Mouse (Mus musculus) erythroblast, embryonic 14.5 days (primary cell): Measurements from ENCODE around the gene Tmem205. TPM values are rescaled to one million over a fixed set of nuclear protein-coding genes. Genes with fewer than 3 reads are reported as not detected.

Source experiments
- H3K27me3 ChIP-seq: 2 replicates; pipeline ENCODE4 v1.6.1; 2012; ENCODE audit warnings: inconsistent platforms; ENCODE audit not compliant: control insufficient read depth
- H3K36me3 ChIP-seq: 2 replicates; pipeline ENCODE4 v1.6.1; 2012; ENCODE audit warnings: mild to moderate bottlenecking, inconsistent platforms; ENCODE audit not compliant: control insufficient read depth
- H3K4me1 ChIP-seq: 2 replicates; pipeline ENCODE4 v1.6.1; 2012; ENCODE audit warnings: inconsistent platforms; ENCODE audit not compliant: control insufficient read depth
- H3K4me3 ChIP-seq: replicated peaks from 2 replicates; pipeline ENCODE3; 2012; ENCODE audit warnings: moderate library complexity, mild to moderate bottlenecking, inconsistent platforms
- H3K9me3 ChIP-seq: 2 replicates; pipeline ENCODE4 v1.6.1; 2012; ENCODE audit warnings: low read length, inconsistent platforms, mixed read lengths; ENCODE audit not compliant: control insufficient read depth
- GATA1 ChIP-seq: IDR thresholded peaks from 2 replicates; pipeline ENCODE4 v1.6.1; 2012; ENCODE audit warnings: low read length, inconsistent platforms, mixed read lengths
- TAL1 ChIP-seq: IDR thresholded peaks from 3 replicates; pipeline ENCODE4 v1.6.1; 2012; ENCODE audit warnings: low read length, inconsistent platforms, mixed read lengths
- polyA plus RNA-seq: library from polyadenylated mRNA; stranded (reverse); fragments of >175 nt; gene quantifications from 2 replicates; pipeline ENCODE4 v1.2.3, GENCODE M21; 2012

Tmem205 gene
- polyA plus RNA-seq, 1 experiment = 0.10 TPM

DNA sequence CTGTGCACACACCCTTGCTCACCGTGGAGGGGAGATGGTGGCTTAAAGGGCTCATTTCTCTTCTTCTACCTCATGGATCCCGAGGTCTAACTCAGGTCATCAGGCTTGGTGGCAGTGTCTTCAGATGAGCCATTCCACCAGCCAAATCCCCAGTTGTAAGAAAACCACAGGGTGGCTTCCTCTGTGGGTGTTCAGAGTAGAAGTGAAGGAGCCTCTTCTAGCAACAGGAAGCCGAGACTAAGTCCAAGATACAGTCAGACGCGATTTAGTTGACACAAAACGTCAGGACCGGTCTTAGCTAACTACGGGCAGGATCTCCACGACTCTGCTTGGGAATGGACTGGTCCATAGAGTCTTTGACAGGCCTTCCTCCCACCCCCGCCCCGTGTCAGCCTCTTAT, 19.1 kb downstream of the Tmem205 start:
- Histone ChIP-seq H3K9me3 (no peaks in the 10 kb centered on the region), H3K4me3 (no peak overlapping the region), H3K27me3 (no peaks in the 10 kb centered on the region), H3K36me3 (no peaks in the 10 kb centered on the region), H3K4me1 (no peaks in the 10 kb centered on the region)
- no peak for TF ChIP-seq GATA1
- no peak for TF ChIP-seq TAL1

DNA sequence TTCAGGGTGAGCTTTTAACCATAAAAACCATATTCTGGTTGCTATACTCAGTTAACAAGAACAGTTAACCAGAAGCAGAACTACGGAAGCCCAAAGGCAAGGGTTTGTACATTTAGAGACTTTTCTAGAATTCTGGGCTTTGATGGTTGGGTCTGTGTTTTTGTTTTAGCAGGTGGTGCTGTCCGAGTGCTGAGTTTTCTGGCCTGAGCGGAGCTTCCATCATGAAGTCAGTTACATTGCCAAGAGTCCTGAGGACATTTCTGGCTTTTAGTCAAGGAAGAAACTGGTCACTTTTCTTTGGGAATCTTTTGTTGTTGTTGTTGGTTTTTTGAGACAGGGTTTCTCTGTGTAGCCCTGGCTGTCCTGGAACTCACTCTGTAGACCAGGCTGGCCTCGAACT, 23.3 kb downstream of the Tmem205 start:
- no peak for TF ChIP-seq GATA1
- TF ChIP-seq TAL1 = no peak
- peaks cover 2% of the 10 kb centered on the region for H3K4me1 ChIP-seq

DNA sequence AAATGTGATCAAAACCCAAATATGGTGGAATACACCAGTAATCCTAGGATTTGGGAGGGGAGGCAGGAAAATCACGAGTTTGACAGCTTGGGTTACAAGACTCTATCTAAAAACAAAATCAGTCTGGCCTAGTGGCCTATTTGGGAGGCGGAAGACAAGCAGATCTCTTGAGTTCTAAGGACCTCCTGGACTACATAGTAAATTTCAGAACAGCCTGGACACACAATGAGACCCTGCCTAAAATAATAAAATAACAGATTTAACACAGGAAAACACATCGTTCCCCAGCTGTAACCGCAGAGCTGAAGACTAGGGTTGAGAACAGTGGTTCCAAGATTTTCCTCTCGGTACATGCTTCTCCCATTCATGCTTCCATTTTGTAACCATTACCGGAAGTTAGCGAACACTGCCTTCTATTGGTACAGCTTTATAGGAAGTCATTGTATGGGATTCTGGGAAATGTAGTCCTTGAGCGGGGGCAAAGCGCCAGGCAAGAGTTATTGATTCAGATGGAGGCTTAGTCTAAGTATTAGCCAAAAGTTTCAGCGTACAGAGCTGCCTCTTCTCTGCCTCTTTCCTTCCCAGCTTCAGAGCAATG, 26.0 kb downstream of the Tmem205 start:
- no peaks in the 10 kb centered on the region for H3K36me3 ChIP-seq
- peaks cover 2% of the 10 kb centered on the region for H3K4me1 ChIP-seq
- H3K27me3 ChIP-seq = peaks cover 5% of the 10 kb centered on the region
- peak overlapping the region; percentile 52 for H3K4me3 ChIP-seq
- H3K9me3 ChIP-seq = no peaks in the 10 kb centered on the region
- TF ChIP-seq GATA1 (no peak), TAL1 (no peak)

More for the DNA sequence above, 23.3 kb downstream of the Tmem205 start:
- no peak overlapping the region for H3K4me3 ChIP-seq
- no peaks in the 10 kb centered on the region for H3K36me3 ChIP-seq
- peaks cover 2% of the 10 kb centered on the region for H3K27me3 ChIP-seq
- H3K9me3 ChIP-seq = no peaks in the 10 kb centered on the region

DNA sequence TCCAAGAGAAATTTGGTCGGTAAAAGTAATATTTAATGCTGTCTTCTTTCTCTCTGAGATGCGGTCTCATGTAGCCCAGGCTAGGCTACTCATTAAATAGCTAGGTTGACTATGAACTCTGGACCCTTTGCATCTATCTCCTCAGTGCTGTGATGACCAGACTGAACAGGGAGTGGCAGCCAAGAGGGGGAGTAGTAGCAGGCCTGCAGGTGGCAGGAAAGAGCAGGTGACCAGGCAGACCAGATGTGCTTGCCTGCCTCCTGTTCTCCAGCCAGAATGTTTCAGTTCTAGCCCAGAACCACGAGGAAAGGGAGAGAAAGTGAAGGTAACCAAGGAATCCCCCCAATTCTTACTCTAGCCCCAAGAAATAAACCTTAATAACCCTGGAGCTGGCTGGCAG, 38.1 kb downstream of the Tmem205 start:
- peaks cover 2% of the 10 kb centered on the region; the same call in 1 of the 2 replicates for H3K27me3 ChIP-seq
- no peak overlapping the region for H3K4me3 ChIP-seq
- H3K4me1 ChIP-seq = no peaks in the 10 kb centered on the region
- TF ChIP-seq GATA1 (no peak), TAL1 (no peak)
- no peaks in the 10 kb centered on the region for H3K36me3 ChIP-seq
- no peaks in the 10 kb centered on the region for H3K9me3 ChIP-seq

DNA sequence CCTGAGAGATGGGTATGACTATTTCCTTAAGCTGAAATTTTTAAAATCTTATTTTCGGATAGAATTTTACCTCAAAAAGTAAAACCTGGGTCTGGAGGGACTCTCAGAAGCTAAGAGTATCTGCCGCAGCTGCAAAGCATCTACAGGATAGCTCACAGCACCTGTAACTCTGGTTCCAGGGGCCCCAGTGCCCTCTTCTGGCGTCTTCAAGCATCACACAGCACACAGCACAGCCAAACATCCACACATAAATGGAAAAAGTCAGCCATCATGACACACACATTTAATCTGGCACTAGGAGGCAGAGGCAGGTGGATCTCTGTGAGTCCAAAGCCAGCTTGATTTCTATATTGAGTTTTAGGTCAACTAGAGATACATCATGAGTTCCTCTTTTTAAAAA, 50.8 kb downstream of the Tmem205 start:
- no peak for TF ChIP-seq TAL1
- H3K9me3 ChIP-seq = peaks cover 12% of the 10 kb centered on the region
- H3K4me3 ChIP-seq = no peak overlapping the region
- no peaks in the 10 kb centered on the region for H3K4me1 ChIP-seq
- H3K36me3 ChIP-seq = no peaks in the 10 kb centered on the region
- no peaks in the 10 kb centered on the region; the same call in 1 of the 2 replicates for H3K27me3 ChIP-seq

DNA sequence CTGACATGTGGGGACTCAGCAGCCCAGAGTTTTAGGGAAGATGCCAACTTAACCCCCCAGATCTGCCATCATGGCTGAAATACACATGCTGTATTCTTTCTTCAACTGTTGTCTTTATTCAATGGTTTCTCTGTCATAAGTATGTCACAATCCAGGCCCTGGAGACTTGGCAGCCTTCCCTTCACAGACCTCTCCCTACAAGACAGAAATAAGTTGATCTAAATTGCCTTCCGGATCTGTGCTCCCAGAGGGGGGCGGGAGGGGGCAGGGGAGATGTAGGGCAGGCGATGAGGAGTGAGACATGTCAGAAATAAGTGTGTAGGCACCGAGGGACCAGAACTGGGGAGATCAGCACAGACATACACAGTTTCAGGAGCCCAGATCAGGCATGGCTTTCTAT, 55.2 kb downstream of the Tmem205 start:
- Histone ChIP-seq H3K4me1 (peaks cover 2% of the 10 kb centered on the region; the same call in 1 of the 2 replicates), H3K27me3 (no peaks in the 10 kb centered on the region; the same call in 1 of the 2 replicates), H3K36me3 (no peaks in the 10 kb centered on the region), H3K4me3 (no peak overlapping the region), H3K9me3 (no peaks in the 10 kb centered on the region)
- no peak for TF ChIP-seq TAL1
- TF ChIP-seq GATA1 = no peak

Other genes starting within 250 kb of the Tmem205 start
- gene Ldlr, start 204.1 kb downstream of the Tmem205 start, polyA plus RNA-seq = 0.25 and 0.30 TPM in 2 replicates
- 27.4 and 32.7 TPM in 2 replicates for gene Spc24, start 167.3 kb downstream of the Tmem205 start, polyA plus RNA-seq
- gene Kank2, start 128.8 kb downstream of the Tmem205 start, polyA plus RNA-seq = 0.02 and 0.03 TPM in 2 replicates
- 0.16 TPM in 1 of 2 replicates, not detected in the other for gene Angptl8, start 92.0 kb downstream of the Tmem205 start, polyA plus RNA-seq
- gene Dock6, start 74.9 kb downstream of the Tmem205 start, polyA plus RNA-seq = 0.06 and 0.08 TPM in 2 replicates
- gene Rab3d, start 9.4 kb downstream of the Tmem205 start, polyA plus RNA-seq = 0.07 TPM in 2 replicates
- not detected in 2 replicates for gene Ccdc159, start 85 bp downstream of the Tmem205 start, polyA plus RNA-seq
- 0.05 and 0.06 TPM in 2 replicates for gene Plppr2, start 9.5 kb upstream of the Tmem205 start, polyA plus RNA-seq
- 0.32 and 0.37 TPM in 2 replicates for gene Swsap1, start 28.2 kb upstream of the Tmem205 start, polyA plus RNA-seq
- gene Epor, start 36.0 kb upstream of the Tmem205 start, polyA plus RNA-seq = 80.2 and 112 TPM in 2 replicates
- gene Rgl3, start 61.9 kb upstream of the Tmem205 start, polyA plus RNA-seq = 0.01 TPM in 1 of 2 replicates, not detected in the other
- gene Ccdc151, start 75.1 kb upstream of the Tmem205 start, polyA plus RNA-seq = 0.02 TPM in 1 of 2 replicates, not detected in the other
- 9.9 and 10.3 TPM in 2 replicates for gene Prkcsh, start 75.2 kb upstream of the Tmem205 start, polyA plus RNA-seq
- gene Elavl3, start 124.5 kb upstream of the Tmem205 start, polyA plus RNA-seq = 0.02 and 0.03 TPM in 2 replicates
- gene Gm49318, start 143.7 kb upstream of the Tmem205 start, polyA plus RNA-seq = not detected in 2 replicates
- 2.1 and 2.8 TPM in 2 replicates for gene Zfp653, start 143.8 kb upstream of the Tmem205 start, polyA plus RNA-seq
- 2.7 and 3.0 TPM in 2 replicates for gene Ecsit, start 157.9 kb upstream of the Tmem205 start, polyA plus RNA-seq
- not detected in 2 replicates for gene Cnn1, start 171.7 kb upstream of the Tmem205 start, polyA plus RNA-seq
- gene Elof1, start 189.6 kb upstream of the Tmem205 start, polyA plus RNA-seq = 12.4 and 16.3 TPM in 2 replicates
- 46.6 and 58.8 TPM in 2 replicates for gene Acp5, start 208.2 kb upstream of the Tmem205 start, polyA plus RNA-seq
- gene Pigyl, start 229.3 kb upstream of the Tmem205 start, polyA plus RNA-seq = 4.1 and 5.2 TPM in 2 replicates